Mouse (Mus musculus) intestine, postnatal 0 days (tissue): Measurements from ENCODE around the gene Grn. TPM values are rescaled to one million over a fixed set of nuclear protein-coding genes. Genes with fewer than 3 reads are reported as not detected.

Experiments used
- ATAC-seq: fragments of 200-750 bp; cut with Nextera tagmentation; 2 replicates; pipeline ENCODE4 v1.8.0; 2017; ENCODE audit warnings: mild to moderate bottlenecking, moderate TSS enrichment, moderate library complexity
- H3K27ac ChIP-seq: fragments of 300-500 bp; sonication (generic); 2 replicates; pipeline ENCODE4 v1.5.1; 2014; ENCODE audit warnings: mild to moderate bottlenecking, low read depth, low read length, moderate library complexity
- H3K27me3 ChIP-seq: fragments of 300-500 bp; sonication (generic); replicated peaks from 2 replicates; pipeline ENCODE4 v1.6.1; 2014; ENCODE audit warnings: low read length, mixed read lengths; ENCODE audit not compliant: control insufficient read depth, insufficient read depth
- H3K36me3 ChIP-seq: fragments of 300-500 bp; sonication (generic); 2 replicates; pipeline ENCODE4 v1.6.1; 2014; ENCODE audit warnings: mild to moderate bottlenecking, moderate library complexity; ENCODE audit not compliant: control insufficient read depth, insufficient read depth
- H3K4me1 ChIP-seq: fragments of 300-500 bp; sonication (generic); replicated peaks from 2 replicates; pipeline ENCODE4 v1.6.1; 2014; ENCODE audit warnings: antibody characterized with exemption, low read length, mixed read lengths; ENCODE audit not compliant: control insufficient read depth, insufficient read depth
- H3K4me2 ChIP-seq: fragments of 300-500 bp; sonication (generic); replicated peaks from 2 replicates; pipeline ENCODE4 v1.6.1; 2014; ENCODE audit warnings: low read depth, mild to moderate bottlenecking, moderate library complexity
- H3K4me3 ChIP-seq: fragments of 300-500 bp; sonication (generic); 2 replicates; pipeline ENCODE4 v1.5.1; 2014; ENCODE audit warnings: low read depth, low read length
- H3K9ac ChIP-seq: fragments of 300-500 bp; sonication (generic); 2 replicates; pipeline ENCODE4 v1.6.1; 2014; ENCODE audit warnings: mild to moderate bottlenecking, low read depth, low read length
- H3K9me3 ChIP-seq: fragments of 300-500 bp; sonication (generic); 2 replicates; pipeline ENCODE4 v1.6.1; 2016; ENCODE audit warnings: mixed run types; ENCODE audit not compliant: control insufficient read depth
- CTCF ChIP-seq: sonication (generic); IDR thresholded peaks from 2 replicates; pipeline ENCODE4 v1.5.1; 2016; ENCODE audit warnings: low read depth, mild to moderate bottlenecking, control low read depth, antibody characterized with exemption, moderate library complexity
- WGBS: fragments of 180-500 bp; shearing (Covaris S2); extraction: QIAGEN DNeasy Blood & Tissue Kit; methylation state at CpG from one replicate; pipeline ENCODE4 v1.1.7; 2014; 5-methylcytosine and 5-hydroxymethylcytosine counted together
- polyA plus RNA-seq: library from polyadenylated mRNA; unstranded; fragments of >200 nt; fragmentation: Nextera tagmentation; extraction: Ambion mirVana; gene quantifications from 2 replicates; pipeline ENCODE4 v1.2.1, GENCODE M21; 2015

Gene Grn
- polyA plus RNA-seq, 1 experiment from 2014 or later: 339 TPM

DNA sequence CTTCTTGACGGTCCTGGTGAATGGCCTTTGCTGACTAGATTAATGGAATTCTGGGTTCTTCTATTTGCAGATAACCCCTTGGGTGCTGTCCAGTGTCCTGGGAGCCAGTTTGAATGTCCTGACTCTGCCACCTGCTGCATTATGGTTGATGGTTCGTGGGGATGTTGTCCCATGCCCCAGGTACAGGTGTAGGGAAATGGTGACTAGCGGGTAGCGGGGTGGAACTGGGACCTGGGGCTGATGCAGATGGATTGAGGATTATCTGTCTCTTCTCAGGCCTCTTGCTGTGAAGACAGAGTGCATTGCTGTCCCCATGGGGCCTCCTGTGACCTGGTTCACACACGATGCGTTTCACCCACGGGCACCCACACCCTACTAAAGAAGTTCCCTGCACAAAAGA is 3.8 kb downstream of the Grn start:
- peaks cover 41% of the 10 kb centered on the region for H3K36me3 ChIP-seq
- H3K9ac ChIP-seq: no peak overlapping the region
- 0 out of 2 replicates have a peak, but pooled peaks cover 6% of the 10 kb centered on the region for H3K27me3 ChIP-seq
- ATAC-seq: no peak
- no peak overlapping the region for H3K4me3 ChIP-seq
- H3K4me1 ChIP-seq: peaks cover 6% of the 10 kb centered on the region; the same call in 1 of the 2 replicates
- H3K27ac ChIP-seq: no peak overlapping the region
- no peaks in the 10 kb centered on the region for H3K9me3 ChIP-seq
- TF ChIP-seq CTCF: no peak
- H3K4me2 ChIP-seq: no peak overlapping the region
- 90% methylated on average over 7 of the region's 7 CpGs for WGBS

DNA sequence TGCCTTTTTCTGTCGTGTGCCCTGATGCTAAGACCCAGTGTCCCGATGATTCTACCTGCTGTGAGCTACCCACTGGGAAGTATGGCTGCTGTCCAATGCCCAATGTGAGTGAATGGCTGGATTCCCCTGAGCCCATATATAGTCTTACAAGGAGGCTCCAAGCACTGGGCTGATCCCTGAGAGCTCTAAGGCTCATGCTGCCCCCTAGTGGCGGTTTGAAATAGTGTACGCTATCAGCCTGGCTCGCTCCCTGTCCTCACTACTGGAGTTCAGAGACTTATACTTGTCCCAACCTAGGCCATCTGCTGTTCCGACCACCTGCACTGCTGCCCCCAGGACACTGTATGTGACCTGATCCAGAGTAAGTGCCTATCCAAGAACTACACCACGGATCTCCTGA is 4.3 kb downstream of the Grn start:
- no peak overlapping the region for H3K27ac ChIP-seq
- TF ChIP-seq CTCF: peak; percentile 95
- WGBS: 16% methylated on average over 7 of the region's 7 CpGs
- peaks cover 6% of the 10 kb centered on the region; the same call in 1 of the 2 replicates for H3K4me1 ChIP-seq
- H3K27me3 ChIP-seq: 0 out of 2 replicates have a peak, but pooled peaks cover 11% of the 10 kb centered on the region
- no peak for ATAC-seq
- H3K4me3 ChIP-seq: no peak overlapping the region
- H3K4me2 ChIP-seq: no peak overlapping the region
- peaks cover 46% of the 10 kb centered on the region for H3K36me3 ChIP-seq
- no peak overlapping the region for H3K9ac ChIP-seq
- no peaks in the 10 kb centered on the region for H3K9me3 ChIP-seq

DNA sequence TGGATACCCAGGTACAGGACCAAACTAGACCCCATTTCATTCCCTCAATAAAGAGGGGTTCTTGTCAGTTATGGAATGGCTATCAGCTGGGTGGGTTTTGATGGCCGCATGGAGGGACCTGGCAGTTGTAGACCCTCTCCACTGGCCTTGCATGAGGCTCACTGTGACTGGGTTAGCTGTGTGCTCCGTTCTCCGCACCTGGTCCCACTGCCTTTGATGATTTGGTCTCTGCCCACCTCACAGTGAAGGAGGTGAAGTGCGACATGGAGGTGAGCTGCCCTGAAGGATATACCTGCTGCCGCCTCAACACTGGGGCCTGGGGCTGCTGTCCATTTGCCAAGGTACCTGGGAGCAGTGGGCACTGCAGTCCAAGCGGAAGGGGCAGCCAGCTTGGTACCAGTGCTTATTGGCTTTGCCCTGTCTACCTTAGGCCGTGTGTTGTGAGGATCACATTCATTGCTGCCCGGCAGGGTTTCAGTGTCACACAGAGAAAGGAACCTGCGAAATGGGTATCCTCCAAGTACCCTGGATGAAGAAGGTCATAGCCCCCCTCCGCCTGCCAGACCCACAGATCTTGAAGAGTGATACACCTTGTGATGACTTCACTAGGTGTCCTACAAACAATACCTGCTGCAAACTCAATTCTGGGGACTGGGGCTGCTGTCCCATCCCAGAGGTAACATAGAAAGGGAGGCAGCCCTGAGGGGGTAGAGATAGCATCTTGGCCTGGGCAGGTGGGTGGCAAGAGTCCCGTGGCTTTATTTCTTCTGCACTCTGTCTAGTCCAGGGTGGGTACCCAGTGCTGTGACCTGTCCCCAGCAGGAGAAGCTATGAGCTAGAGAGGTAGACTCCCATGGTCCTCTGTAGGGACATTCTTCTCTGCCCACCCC is 4.9 kb downstream of the Grn start:
- H3K4me3 ChIP-seq: no peak overlapping the region
- peaks cover 50% of the 10 kb centered on the region for H3K36me3 ChIP-seq
- H3K9me3 ChIP-seq: no peaks in the 10 kb centered on the region
- H3K4me1 ChIP-seq: peaks cover 6% of the 10 kb centered on the region; the same call in 1 of the 2 replicates
- no peak for ATAC-seq
- no peak for TF ChIP-seq CTCF
- no peak overlapping the region for H3K9ac ChIP-seq
- no peak overlapping the region for H3K27ac ChIP-seq
- no peak overlapping the region for H3K4me2 ChIP-seq
- 91% methylated on average over 11 of the region's 11 CpGs for WGBS
- H3K27me3 ChIP-seq: 0 out of 2 replicates have a peak, but pooled peaks cover 11% of the 10 kb centered on the region

DNA sequence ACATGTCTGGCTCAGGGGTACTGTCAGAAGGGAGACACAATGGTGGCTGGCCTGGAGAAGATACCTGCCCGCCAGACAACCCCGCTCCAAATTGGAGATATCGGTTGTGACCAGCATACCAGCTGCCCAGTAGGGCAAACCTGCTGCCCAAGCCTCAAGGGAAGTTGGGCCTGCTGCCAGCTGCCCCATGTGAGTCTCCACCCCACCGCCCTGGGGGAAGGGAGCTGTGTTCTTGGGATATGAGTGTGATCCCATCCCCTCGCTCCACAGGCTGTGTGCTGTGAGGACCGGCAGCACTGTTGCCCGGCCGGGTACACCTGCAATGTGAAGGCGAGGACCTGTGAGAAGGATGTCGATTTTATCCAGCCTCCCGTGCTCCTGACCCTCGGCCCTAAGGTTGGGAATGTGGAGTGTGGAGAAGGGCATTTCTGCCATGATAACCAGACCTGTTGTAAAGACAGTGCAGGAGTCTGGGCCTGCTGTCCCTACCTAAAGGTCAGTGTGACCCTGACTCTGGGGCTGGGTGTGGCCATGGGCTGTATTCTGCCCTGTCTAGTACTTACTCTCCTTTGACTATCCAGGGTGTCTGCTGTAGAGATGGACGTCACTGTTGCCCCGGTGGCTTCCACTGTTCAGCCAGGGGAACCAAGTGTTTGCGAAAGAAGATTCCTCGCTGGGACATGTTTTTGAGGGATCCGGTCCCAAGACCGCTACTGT is 5.8 kb downstream of the Grn start:
- peaks cover 50% of the 10 kb centered on the region for H3K36me3 ChIP-seq
- no peak overlapping the region for H3K4me2 ChIP-seq
- 91% methylated on average over 18 of the region's 18 CpGs for WGBS
- H3K4me1 ChIP-seq: peaks cover 6% of the 10 kb centered on the region; the same call in 1 of the 2 replicates
- ATAC-seq: no peak
- no peak for TF ChIP-seq CTCF
- no peak overlapping the region for H3K4me3 ChIP-seq
- H3K9me3 ChIP-seq: no peaks in the 10 kb centered on the region
- H3K27ac ChIP-seq: no peak overlapping the region
- H3K27me3 ChIP-seq: 0 out of 2 replicates have a peak, but pooled peaks cover 11% of the 10 kb centered on the region
- H3K9ac ChIP-seq: no peak overlapping the region

DNA sequence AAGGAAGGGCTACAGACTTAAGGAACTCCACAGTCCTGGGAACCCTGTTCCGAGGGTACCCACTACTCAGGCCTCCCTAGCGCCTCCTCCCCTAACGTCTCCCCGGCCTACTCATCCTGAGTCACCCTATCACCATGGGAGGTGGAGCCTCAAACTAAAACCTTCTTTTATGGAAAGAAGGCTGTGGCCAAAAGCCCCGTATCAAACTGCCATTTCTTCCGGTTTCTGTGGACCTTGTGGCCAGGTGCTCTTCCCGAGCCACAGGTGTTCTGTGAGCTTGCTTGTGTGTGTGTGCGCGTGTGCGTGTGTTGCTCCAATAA is 6.3 kb downstream of the Grn start:
- Histone ChIP-seq H3K4me1 (peaks cover 6% of the 10 kb centered on the region; the same call in 1 of the 2 replicates), H3K9ac (no peak overlapping the region)

More for the DNA sequence above, 6.3 kb downstream of the Grn start:
- Histone ChIP-seq H3K4me3 (no peak overlapping the region), H3K9me3 (no peaks in the 10 kb centered on the region), H3K36me3 (peaks cover 50% of the 10 kb centered on the region), H3K27ac (no peak overlapping the region), H3K27me3 (0 out of 2 replicates have a peak, but pooled peaks cover 11% of the 10 kb centered on the region), H3K4me2 (no peak overlapping the region)
- WGBS: 76% methylated on average over 10 of the region's 10 CpGs
- TF ChIP-seq CTCF: no peak
- ATAC-seq: no peak
